Mouse (Mus musculus) erythroblast, embryonic 14.5 days (primary cell): Measurements from ENCODE around the gene Cfap65.

Source experiments
- GATA1 ChIP-seq: IDR thresholded peaks from 2 replicates; pipeline ENCODE4 v1.6.1; 2012; ENCODE audit warnings: low read length, inconsistent platforms, mixed read lengths
- TAL1 ChIP-seq: IDR thresholded peaks from 3 replicates; pipeline ENCODE4 v1.6.1; 2012; ENCODE audit warnings: low read length, inconsistent platforms, mixed read lengths

DNA sequence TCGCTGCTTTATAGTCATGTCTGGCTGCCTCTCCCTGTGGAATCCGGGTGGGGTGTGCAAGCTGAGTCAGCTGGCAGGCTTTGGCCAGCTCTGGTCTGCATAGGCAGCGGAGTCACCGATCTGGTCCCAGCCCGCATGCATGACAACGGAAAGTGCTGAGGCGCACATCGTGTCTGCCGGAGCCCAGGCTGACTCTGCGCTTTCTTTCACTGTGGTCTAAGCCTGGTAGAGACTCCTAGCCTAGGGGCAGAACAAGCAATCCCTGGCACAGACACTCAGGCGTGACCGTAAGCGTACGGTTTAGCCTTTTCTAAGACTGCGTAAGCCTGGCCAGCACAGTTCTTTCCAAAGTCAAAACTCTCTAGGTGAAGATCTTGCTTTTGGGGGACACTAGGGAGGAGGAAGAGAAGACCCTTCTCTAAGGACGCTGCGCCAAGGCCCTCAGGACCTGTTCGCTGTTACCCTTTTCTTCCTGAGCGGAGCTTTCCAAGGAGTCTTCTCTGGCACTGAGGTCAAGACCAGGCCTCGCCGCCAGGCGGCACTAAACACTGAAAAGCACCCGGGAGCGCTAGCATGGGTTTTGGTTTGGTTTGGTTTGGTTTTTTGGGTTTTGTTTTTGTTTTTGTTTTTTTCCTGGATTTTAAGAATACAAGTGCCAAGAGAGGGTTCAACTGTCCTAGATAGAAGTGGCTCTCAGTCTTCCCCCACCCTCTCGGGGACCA is 42.1 kb downstream of the Cfap65 start, which contains the start of gene Cryba2:
- TF ChIP-seq TAL1 (no peak), GATA1 (no peak)
